8 mouse cellular contexts compared by ENCODE assay signal in the genomic region with DNA sequence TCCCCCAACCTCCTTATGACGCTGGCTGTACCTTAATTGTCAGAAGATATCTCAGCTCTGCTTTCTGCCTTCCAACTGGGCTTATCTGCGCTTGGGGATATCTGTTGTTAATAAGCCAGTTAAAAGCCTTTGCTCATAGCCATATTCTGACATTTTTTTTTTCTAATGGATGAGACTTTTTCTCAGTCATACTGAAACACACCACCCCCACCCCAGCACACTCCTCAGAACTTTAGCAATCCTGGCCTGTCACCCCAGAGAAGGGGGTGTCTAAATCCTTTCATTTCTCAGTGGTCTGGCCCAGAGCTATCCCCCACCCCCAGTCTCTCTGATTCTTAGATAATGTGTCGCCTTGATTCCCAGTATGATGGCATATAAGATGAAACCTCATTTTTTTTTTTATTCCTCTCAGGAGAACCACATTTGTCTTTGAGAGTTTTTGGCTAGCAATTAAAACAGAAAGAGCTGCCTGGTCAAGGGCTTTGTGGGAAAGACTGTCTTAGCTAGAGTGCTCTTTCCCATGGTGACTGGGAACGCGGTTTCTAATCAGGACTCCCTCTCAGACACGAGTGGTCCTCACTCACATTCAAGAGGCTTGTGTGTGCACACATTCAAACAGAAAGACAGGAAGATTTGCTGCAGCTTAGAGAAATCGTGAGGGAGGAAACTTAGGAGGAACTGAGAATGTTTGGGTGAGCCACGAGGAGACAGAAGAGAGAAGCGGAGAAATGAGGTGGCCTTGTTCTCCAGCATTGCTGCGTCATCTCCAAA.
A peak's percentile ranks its signal among the peaks of the same experiment; 100 is the strongest.
DNase-seq lines count a peak whose midpoint lies in the region; ATAC-seq lines count a peak whose summit lies in the region.

No protein-coding gene starts in this region.

- ATAC-seq in frontal cortex, adult (ENCODE audit: low TSS enrichment), result peak; percentile 57; the same call in 1 of the 2 replicates
- no peak for ATAC-seq in stomach, embryonic 15.5 days (ENCODE audit: insufficient read depth, low FRiP score, low read depth)

- H3K4me1 ChIP-seq in limb, embryonic 10.5 days, result peaks cover 67% of the 10 kb centered on the region
- H3K4me1 ChIP-seq in stomach, embryonic 15.5 days, result peaks cover 34% of the 10 kb centered on the region

- H3K9ac ChIP-seq in stomach, embryonic 15.5 days, result no peak overlapping the region

- H3K4me3 ChIP-seq in limb, embryonic 10.5 days, result peak overlapping the region; percentile 12
- H3K4me3 ChIP-seq in stomach, embryonic 15.5 days (replicated peaks), result no peak overlapping the region

- H3K36me3 ChIP-seq in limb, embryonic 10.5 days, result no peaks in the 10 kb centered on the region
- no peaks in the 10 kb centered on the region for H3K36me3 ChIP-seq in stomach, embryonic 15.5 days

- H3K4me2 ChIP-seq in stomach, embryonic 15.5 days, result no peak overlapping the region

- DNase-seq in frontal cortex, postnatal 10 days (ENCODE audit: low spot score in 2 of 2), result no peak
- DNase-seq in lung, postnatal 36 days, result peak; percentile 16
- DNase-seq in lung, postnatal 4 days, result no peak
- DNase-seq in limb, embryonic 10.5 days (ENCODE audit: low spot score), result no peak
- DNase-seq in cerebellum, postnatal 10 days, result no peak
- DNase-seq in thymus, postnatal 4 days, result no peak

- no peaks in the 10 kb centered on the region for H3K27me3 ChIP-seq in limb, embryonic 10.5 days (ENCODE audit: low read depth, poor library complexity, severe bottlenecking)
- no peaks in the 10 kb centered on the region for H3K27me3 ChIP-seq in stomach, embryonic 15.5 days (replicated peaks)

- WGBS in limb, embryonic 10.5 days, result 44% methylated on average over 10 of the region's 10 CpGs
- 42% methylated on average over 10 of the region's 10 CpGs for WGBS in stomach, embryonic 15.5 days

- H3K27ac ChIP-seq in limb, embryonic 10.5 days, result peak overlapping the region; percentile 90
- H3K27ac ChIP-seq in stomach, embryonic 15.5 days, result peak overlapping the region; percentile 79

- no peaks in the 10 kb centered on the region for H3K9me3 ChIP-seq in limb, embryonic 10.5 days (replicated peaks)
- H3K9me3 ChIP-seq in stomach, embryonic 15.5 days, result no peaks in the 10 kb centered on the region
